Mouse (Mus musculus) MEL (cell line): ENCODE measurements around the gene Col23a1. TPM values are rescaled to one million over a fixed set of nuclear protein-coding genes. Genes with fewer than 3 reads are reported as not detected.
"Not testable (repeated sequence)": the region's sequence is repeated elsewhere in the genome, so short reads cannot be mapped to it uniquely, and the experiment has no call there.

Experiments used
- DNase-seq: peaks from one replicate; pipeline ENCODE4 v3.0.0; 2011; ENCODE audit warnings: low read depth, low spot score
- H3K27ac ChIP-seq: 2 replicates; pipeline ENCODE4 v1.5.1; 2012; ENCODE audit warnings: low read depth, mild to moderate bottlenecking, control low read depth, low read length, moderate library complexity; ENCODE audit not compliant: control insufficient read depth
- H3K27me3 ChIP-seq, 2 experiments: fragments of 150-350 bp in 1 of 2; sonication (generic) in 1 of 2; 2 replicates each; pipeline ENCODE4 v1.6.1; 2012; ENCODE audit warnings: low read length in 2 of 2, mild to moderate bottlenecking in 2 of 2, improper control_type of control experiment in 1 of 2, moderate library complexity in 1 of 2; ENCODE audit not compliant: insufficient read depth in 2 of 2, control insufficient read depth in 1 of 2
- H3K36me3 ChIP-seq, 2 experiments: 2 replicates each; pipeline ENCODE4 v1.6.1; 2012 to 2014; ENCODE audit warnings: low read length in 2 of 2, improper control_type of control experiment in 1 of 2, inconsistent platforms in 1 of 2, mild to moderate bottlenecking in 1 of 2; ENCODE audit not compliant: insufficient read depth in 2 of 2, control insufficient read depth in 1 of 2
- H3K4me1 ChIP-seq, 2 experiments: fragments of 150-350 bp in 1 of 2; sonication (generic) in 1 of 2; 2 replicates each; pipeline ENCODE4 v1.6.1; 2012; ENCODE audit warnings: low read length in 2 of 2, improper control_type of control experiment in 1 of 2, mild to moderate bottlenecking in 1 of 2; ENCODE audit not compliant: insufficient read depth in 2 of 2, control insufficient read depth in 1 of 2
- H3K4me3 ChIP-seq, 2 experiments: fragments of 150-350 bp in 1 of 2; sonication (generic) in 1 of 2; 2 replicates each; pipeline ENCODE4 v1.5.1; 2012; ENCODE audit warnings: low read depth in 2 of 2, low read length in 2 of 2, mild to moderate bottlenecking in 2 of 2, moderate library complexity in 2 of 2, control low read depth in 1 of 2, improper control_type of control experiment in 1 of 2; ENCODE audit not compliant: control insufficient read depth in 1 of 2, insufficient read depth in 1 of 2
- H3K79me2 ChIP-seq: 2 replicates; pipeline ENCODE4 v1.6.1; 2012; ENCODE audit warnings: mild to moderate bottlenecking, low read length, moderate library complexity; ENCODE audit not compliant: control insufficient read depth, poor library complexity, insufficient read depth
- H3K9ac ChIP-seq: 2 replicates; pipeline ENCODE4 v1.6.1; 2012; ENCODE audit warnings: low read depth, mild to moderate bottlenecking, control low read depth, low read length, moderate library complexity; ENCODE audit not compliant: control insufficient read depth, poor library complexity, severe bottlenecking
- H3K9me3 ChIP-seq: fragments of 150-350 bp; sonication (generic); replicated peaks from 2 replicates; pipeline ENCODE4 v1.6.1; 2012; ENCODE audit warnings: mild to moderate bottlenecking, low read length, improper control_type of control experiment, moderate library complexity; ENCODE audit not compliant: insufficient read depth
- CTCF ChIP-seq, 3 experiments: IDR thresholded peaks in 2 of 3; conservative IDR thresholded peaks in 1 of 3; 2 replicates each; pipeline ENCODE4 v1.5.1; 2011 to 2012; ENCODE audit warnings: low read length in 3 of 3, low read depth in 2 of 3, mild to moderate bottlenecking in 2 of 3, improper control_type of control experiment in 1 of 3, inconsistent platforms in 1 of 3, mixed read lengths in 1 of 3, moderate library complexity in 1 of 3; ENCODE audit not compliant: control insufficient read depth in 1 of 3, insufficient read depth in 1 of 3, poor library complexity in 1 of 3, severe bottlenecking in 1 of 3
- ELF1 ChIP-seq: IDR thresholded peaks from 2 replicates; pipeline ENCODE4 v1.6.1; 2014; ENCODE audit warnings: low read depth, mild to moderate bottlenecking, inconsistent platforms, low read length, improper control_type of control experiment, moderate library complexity
- GATA1 ChIP-seq: IDR thresholded peaks from 2 replicates; pipeline ENCODE4 v1.6.1; 2011; ENCODE audit warnings: low read depth, low read length, improper control_type of control experiment
- MAFK ChIP-seq: IDR thresholded peaks from 2 replicates; pipeline ENCODE4 v1.6.1; 2011; ENCODE audit warnings: low read depth, mild to moderate bottlenecking, low read length, improper control_type of control experiment, borderline replicate concordance
- MAZ ChIP-seq: IDR thresholded peaks from 2 replicates; pipeline ENCODE4 v1.6.1; 2012; ENCODE audit warnings: low read depth, mild to moderate bottlenecking, inconsistent platforms, low read length, improper control_type of control experiment
- POLR2AphosphoS2 ChIP-seq: IDR thresholded peaks from 2 replicates; pipeline ENCODE4 v1.6.1; 2011; ENCODE audit warnings: low read length, improper control_type of control experiment
- RAD21 ChIP-seq: IDR thresholded peaks from 2 replicates; pipeline ENCODE4 v1.6.1; 2011; ENCODE audit warnings: mild to moderate bottlenecking, low read depth, low read length, improper control_type of control experiment
- SIN3A ChIP-seq: IDR thresholded peaks from 2 replicates; pipeline ENCODE4 v1.6.1; 2012; ENCODE audit warnings: low read length, improper control_type of control experiment, inconsistent platforms
- SMC3 ChIP-seq: IDR thresholded peaks from 2 replicates; pipeline ENCODE4 v1.6.1; 2011; ENCODE audit warnings: low read depth, low read length, improper control_type of control experiment
- TBP ChIP-seq: IDR thresholded peaks from 2 replicates; pipeline ENCODE4 v1.8.0; 2011; ENCODE audit warnings: low read depth, low read length, improper control_type of control experiment
- TCF12 ChIP-seq: IDR thresholded peaks from 2 replicates; pipeline ENCODE4 v1.6.1; 2014; ENCODE audit warnings: low read depth, mild to moderate bottlenecking, inconsistent platforms, low read length, improper control_type of control experiment, moderate library complexity
- ZC3H11A ChIP-seq: IDR thresholded peaks from 2 replicates; pipeline ENCODE4 v1.6.1; 2012; ENCODE audit warnings: low read depth, mild to moderate bottlenecking, inconsistent platforms, low read length, improper control_type of control experiment
- ZKSCAN1 ChIP-seq: IDR thresholded peaks from 2 replicates; pipeline ENCODE4 v1.6.1; 2012; ENCODE audit warnings: low read depth, mild to moderate bottlenecking, inconsistent platforms, low read length, improper control_type of control experiment, moderate library complexity
- ZNF384 ChIP-seq: IDR thresholded peaks from 2 replicates; pipeline ENCODE4 v1.6.1; 2012; ENCODE audit warnings: low read depth, mild to moderate bottlenecking, inconsistent platforms, low read length, improper control_type of control experiment
- polyA plus RNA-seq, 2 experiments: library from polyadenylated mRNA; stranded (reverse) in 1 of 2; unstranded in 1 of 2; fragments of >175 nt in 1 of 2; fragments of >200 nt in 1 of 2; gene quantifications; 2 replicates each; pipeline versions ENCODE4 v1.2.1 to v1.2.4; 2012; ENCODE audit warnings: low replicate concordance in 2 of 2, low read depth in 1 of 2; ENCODE audit not compliant: insufficient read length in 2 of 2, insufficient read depth in 1 of 2, missing spikeins in 1 of 2
- total RNA-seq: library from RNA; depleted of rRNA; stranded (reverse); fragments of 300-350 nt; gene quantifications from 2 replicates; pipeline ENCODE4 v1.2.3, GENCODE M21; 2012

Col23a1 gene
- total and polyA plus RNA-seq, 3 experiments, result under 0.01 to 0.03 TPM; not detected in 1

DNA sequence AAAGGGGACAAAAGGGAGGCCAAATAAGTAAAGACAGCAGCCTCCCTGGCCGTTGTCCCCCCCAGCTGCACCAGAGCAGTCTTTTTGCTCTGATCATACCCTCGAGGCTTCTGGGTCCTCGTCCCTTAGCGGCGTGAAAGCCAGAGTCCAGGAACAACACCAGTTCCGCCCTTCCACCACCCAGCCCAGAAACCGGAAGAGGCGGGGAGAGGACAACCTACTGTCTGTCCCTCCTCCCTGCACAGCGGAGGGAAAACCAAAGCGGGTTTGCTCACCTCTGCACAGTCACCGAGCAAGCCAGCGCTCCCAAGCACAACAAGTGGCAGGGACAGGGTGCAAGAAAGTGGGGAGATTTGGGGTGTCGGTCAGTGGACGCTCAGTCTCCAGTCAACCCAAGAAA lies 325.9 kb downstream of the Col23a1 start (continued):
- peak; percentile 65 for TF ChIP-seq TCF12
- TF ChIP-seq, all 39 proteins: peak for 12

DNA sequence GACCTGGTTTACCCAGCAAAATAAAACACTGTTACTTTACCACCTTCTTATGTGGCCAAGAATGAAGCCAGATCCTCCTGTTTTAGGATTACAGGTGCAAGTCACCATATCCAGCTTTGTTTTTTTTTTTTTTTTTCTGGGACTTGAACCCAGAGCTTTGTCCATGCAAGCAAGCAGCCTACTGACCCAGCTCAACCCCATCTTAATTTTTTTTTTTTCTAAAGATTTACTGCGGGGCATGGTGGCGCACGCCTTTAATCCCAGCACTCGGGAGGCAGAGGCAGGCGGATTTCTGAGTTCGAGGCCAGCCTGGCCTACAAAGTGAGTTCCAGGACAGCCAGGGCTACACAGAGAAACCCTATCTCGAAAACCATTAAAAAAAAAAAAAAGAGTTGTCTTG lies 326.4 kb downstream of the Col23a1 start:
- Histone ChIP-seq H3K4me1 (peaks cover 6 to 27% of the 10 kb centered on the region in 2 experiments), H3K27ac (peak overlapping the region; percentile 83), H3K4me3 (peak overlapping the region; percentile 54 to 71), H3K36me3 (peaks cover 0 to 14% of the 10 kb centered on the region in 2 experiments; a peak in 2 of 4 replicates), H3K79me2 (peaks cover 18% of the 10 kb centered on the region), H3K9ac (peak overlapping the region; percentile 81)
- not testable (repeated sequence) for H3K9me3 ChIP-seq, H3K27me3 ChIP-seq, DNase-seq
- TF ChIP-seq TBP (peak; percentile 81), MAZ (0 out of 2 replicates have a peak, but pooled peaks have one; percentile 12), ZNF384 (peak; percentile 80), MAFK (peak; percentile 47; the same call in 1 of the 2 replicates)

DNA sequence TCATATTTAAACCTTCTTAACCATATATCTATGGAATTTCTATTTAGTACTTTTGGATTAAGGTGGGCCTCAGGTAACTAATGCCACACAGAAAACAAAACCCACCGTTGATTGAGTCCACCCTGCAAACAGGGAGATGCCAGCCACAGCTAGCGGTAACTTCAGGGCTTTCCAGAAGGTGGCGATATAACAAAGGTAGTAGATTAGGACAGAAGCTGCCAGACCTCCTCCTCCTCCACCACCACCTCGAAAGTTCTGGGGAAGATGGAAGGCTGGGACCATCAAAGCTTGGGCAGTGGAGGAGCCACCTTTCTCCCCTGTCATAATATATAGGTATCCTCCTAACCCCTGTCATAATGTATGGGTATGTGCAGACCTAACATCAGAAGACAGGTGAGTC lies 328.0 kb downstream of the Col23a1 start:
- peak; percentile 90 for DNase-seq
- H3K4me1 ChIP-seq, result peaks cover 9 to 34% of the 10 kb centered on the region in 2 experiments
- no peak overlapping the region for H3K4me3 ChIP-seq

DNA sequence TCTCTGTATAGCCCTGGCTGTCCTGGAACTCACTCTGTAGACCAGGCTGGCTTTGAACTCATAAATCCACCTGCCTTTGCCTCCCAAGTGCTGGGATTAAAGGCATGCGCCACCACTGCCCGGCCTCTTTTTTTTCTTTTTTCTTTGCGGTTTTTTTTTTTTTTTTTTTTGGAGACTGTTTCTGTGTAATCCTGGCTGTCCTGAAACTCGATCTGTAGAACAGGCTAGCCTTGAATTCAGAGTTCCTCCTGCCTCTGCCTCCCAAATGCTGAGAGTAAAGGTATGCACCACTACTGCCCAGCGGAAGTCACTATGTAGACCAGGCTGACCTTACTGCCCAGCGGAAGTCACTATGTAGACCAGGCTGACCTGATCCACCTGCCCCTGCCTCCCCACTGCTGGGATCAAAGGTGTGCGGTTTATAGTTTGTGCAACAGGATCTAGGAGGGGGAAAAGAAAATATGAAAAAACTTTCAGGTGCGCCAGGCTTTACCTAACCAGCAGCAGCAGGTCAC lies 329.2 kb downstream of the Col23a1 start:
- Histone ChIP-seq H3K9ac (peak overlapping the region; percentile 73), H3K4me3 (peak overlapping the region; percentile 81 to 89)
- TF ChIP-seq POLR2AphosphoS2, result no peak
- TF ChIP-seq ZNF384, result peak; percentile 85
- TF ChIP-seq, all 39 proteins: peak for 1
- Histone ChIP-seq H3K9me3 (no peaks in the 10 kb centered on the region), H3K4me1 (peaks cover 9 to 31% of the 10 kb centered on the region in 2 experiments), H3K36me3 (peaks cover 11 to 28% of the 10 kb centered on the region in 2 experiments), H3K27me3 (no peaks in the 10 kb centered on the region), H3K27ac (peak overlapping the region; percentile 35), H3K79me2 (peaks cover 33% of the 10 kb centered on the region)
- no peak for DNase-seq

More for the DNA sequence above, 328.0 kb downstream of the Col23a1 start:
- TF ChIP-seq ZKSCAN1, result no peak
- TF ChIP-seq SIN3A, result no peak; the same call in 1 of the 2 replicates
- TF ChIP-seq ZC3H11A, result peak; percentile 96
- TF ChIP-seq ZNF384, result peak; percentile 28; the same call in 1 of the 2 replicates
- TF ChIP-seq SMC3, result peak; percentile 95
- TF ChIP-seq GATA1, result 0 out of 2 replicates have a peak, but pooled peaks have one; percentile 7
- peak; percentile 76 to 98 (median 91) for TF ChIP-seq CTCF (IDR thresholded peaks at IDR 0.05 in 2 of 3, conservative IDR thresholded peaks at IDR 0.05 in 1 of 3; ENCODE audit: control insufficient read depth in 1 of 3, insufficient read depth in 1 of 3, low read depth in 2 of 3, low read length in 3 of 3, poor library complexity in 1 of 3, severe bottlenecking in 1 of 3)
- no peak for TF ChIP-seq ELF1
- peak; percentile 97 for TF ChIP-seq RAD21
- TF ChIP-seq, all 39 proteins: peak for 6
- peak overlapping the region; percentile 13; the same call in 1 of the 2 replicates for H3K9ac ChIP-seq
- no peak overlapping the region for H3K27ac ChIP-seq
- no peaks in the 10 kb centered on the region for H3K9me3 ChIP-seq
- peaks cover 4 to 25% of the 10 kb centered on the region in 2 experiments for H3K36me3 ChIP-seq
- no peaks in the 10 kb centered on the region for H3K27me3 ChIP-seq
- peaks cover 33% of the 10 kb centered on the region for H3K79me2 ChIP-seq
